Mouse (Mus musculus) cerebellum, adult 18-20 months (tissue): ENCODE measurements at regions not wholly inside any gene's neighbourhood (a gene's known extent, or its start where the extent isn't known, plus 50 kb on each side); places are given as distances from the start of the nearest gene placed in this dataset.
A peak's percentile ranks its signal among the peaks of the same experiment; 100 is the strongest.

Experiments used
- DNase-seq, 2 experiments: peaks; one replicate each; pipeline ENCODE4 v3.0.0; 2021

GRCm38 (mm10) chr4:131014301-131015081 is 70.3 kb downstream of the Matn1 start:
- DNase-seq, result no peak

DNA sequence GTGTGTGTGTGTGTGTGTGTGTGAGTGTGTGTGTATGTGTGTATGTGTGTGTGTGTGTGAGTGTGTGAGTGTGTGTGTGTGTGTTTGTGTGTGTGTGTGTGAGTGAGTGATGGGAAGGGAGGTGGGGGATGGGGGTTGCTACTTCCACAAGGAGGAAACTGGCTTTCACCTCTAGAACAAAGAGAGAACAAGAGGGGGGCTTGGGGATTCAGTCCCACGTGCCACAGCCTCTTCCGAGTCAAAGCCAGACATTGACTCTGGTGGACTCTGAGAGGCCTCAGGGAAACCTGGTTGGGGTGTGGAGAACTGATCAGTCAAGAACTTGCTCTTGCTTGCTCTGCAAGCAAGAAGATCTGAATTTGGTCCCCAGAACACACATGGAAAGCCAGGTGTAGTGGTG is 71.0 kb downstream of the Matn1 start:
- DNase-seq, result no peak

DNA sequence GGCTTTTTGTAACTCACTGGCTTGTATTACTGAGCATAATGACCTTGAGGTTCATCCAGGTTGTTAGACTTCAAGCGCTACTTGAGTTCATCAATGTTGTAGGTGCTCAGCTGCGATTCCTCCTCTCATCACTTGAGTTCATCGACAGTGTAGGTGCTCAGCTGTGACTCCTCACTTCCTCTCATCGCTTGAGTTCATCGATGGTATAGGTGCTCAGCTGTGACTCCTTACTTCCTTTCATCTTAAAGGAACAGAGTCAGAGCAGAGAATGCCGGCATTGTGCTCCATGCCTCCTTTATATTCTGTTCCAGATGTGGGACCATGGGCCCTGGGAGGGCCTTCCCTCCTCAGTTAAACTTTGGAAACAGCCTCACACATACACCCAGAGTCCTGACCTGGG is 79.4 kb downstream of the Matn1 start:
- DNase-seq, result no peak

GRCm38 (mm10) chr4:131036292-131036691 is 92.1 kb downstream of the Matn1 start:
- DNase-seq, result no peak

DNA sequence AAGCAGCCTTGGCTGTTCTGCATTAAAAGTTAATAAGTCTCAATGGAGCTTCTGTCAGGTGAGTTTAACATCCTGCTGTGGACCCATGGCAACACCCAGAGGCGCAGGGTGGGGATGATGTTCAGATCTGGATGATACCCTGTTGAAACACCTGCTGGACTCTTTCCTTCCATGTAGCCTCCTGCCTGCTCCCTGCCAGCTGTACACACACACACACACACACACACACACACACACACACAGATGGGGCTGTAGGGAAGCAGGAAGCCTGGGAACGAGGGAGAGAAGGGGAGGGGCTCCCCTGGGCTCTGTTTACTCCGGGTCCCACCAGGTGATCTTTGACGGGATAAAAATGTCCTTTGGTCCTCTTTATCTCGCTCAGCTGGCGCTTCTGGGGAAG is 93.0 kb downstream of the Matn1 start:
- no peak for DNase-seq

DNA sequence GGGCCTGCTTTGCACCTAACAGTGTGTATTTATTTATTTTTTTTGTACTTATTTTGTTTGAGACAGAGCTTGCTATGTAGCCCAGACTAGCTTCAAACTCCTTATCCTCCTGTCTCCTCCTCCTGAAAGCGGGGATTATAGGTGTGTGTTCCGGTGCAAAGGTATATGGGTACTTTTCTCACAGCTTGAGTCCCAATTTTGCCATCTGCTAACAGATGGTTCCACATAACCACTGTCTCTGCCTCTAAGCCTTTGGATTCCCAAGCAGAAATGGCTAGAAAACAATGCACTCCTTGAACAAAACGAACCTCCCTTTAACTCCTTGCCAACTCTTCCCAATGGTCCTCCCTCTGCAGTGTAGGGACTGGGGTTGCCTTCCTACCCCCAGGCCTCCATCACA is 95.5 kb downstream of the Matn1 start:
- DNase-seq, result peak; percentile 25 to 39

- no peak for DNase-seq
Observed at GRCm38 (mm10) chr4:131041210-131041609, 97.0 kb downstream of the Matn1 start.

GRCm38 (mm10) chr4:131046101-131046500 is 101.9 kb downstream of the Matn1 start:
- peak; percentile 26 to 39 for DNase-seq

DNA sequence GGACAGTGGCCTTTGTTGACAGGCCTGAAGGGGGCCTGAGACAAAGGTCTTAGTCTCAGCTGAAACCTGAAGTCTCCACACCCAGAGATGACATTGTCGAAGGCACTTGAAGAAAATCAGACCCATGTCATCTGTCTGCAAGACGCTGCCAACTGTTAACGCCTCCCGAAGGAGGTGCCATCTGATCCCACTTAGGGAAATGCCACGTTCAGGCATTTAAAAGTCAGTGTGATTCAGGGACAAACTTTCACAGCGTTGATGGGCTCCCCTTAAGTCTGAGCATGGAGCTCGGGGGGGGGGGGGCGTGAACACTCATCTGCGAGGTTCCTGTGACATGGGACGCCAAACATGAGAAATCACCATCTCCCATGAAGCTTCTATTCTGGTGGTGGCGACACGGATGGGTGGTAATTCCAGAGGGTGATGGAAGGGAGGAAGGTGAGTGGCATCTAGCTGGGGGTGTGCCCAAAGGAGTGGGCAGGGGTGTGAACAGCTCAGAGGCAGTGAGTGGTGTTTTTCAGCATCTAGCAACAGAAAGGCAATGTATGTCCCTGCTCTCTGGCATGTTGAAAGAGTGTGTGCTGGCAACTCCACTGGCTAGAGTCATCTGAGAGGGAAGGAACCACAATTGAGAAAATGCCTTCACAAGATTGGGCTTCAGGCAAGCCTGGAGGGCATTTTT is 102.9 kb downstream of the Matn1 start:
- no peak for DNase-seq

- no peak for DNase-seq
Observed at GRCm38 (mm10) chr4:131056293-131056692, 112.1 kb downstream of the Matn1 start.

- DNase-seq, result peak; percentile 32 to 40
Observed at GRCm38 (mm10) chr4:131059572-131059971, 115.4 kb downstream of the Matn1 start.

DNA sequence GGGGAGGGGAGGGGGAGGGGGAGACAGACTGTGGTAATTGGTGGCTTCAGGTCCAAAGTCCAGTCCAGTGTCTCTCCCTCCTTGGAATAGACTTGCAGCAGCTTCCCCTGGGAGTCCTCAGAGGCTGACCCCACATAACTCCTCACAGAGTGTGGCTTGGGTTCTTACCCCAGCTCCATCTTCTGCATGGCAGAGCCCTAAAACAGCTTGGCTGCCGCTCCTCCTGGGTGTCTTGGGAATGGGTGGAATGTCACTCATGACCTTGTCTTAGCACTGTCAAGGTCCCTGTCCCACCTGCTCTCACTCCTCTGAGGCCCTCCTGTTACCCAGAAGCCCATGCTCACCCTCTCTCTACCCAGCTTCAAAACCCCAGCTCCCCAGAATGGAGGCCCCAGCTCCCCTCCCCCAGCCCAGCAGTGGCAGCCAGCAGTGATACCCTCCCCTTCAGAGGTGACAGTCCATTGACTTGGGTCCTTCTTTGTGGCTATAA is 116.1 kb downstream of the Matn1 start:
- DNase-seq, result no peak

- DNase-seq, result no peak
Observed at GRCm38 (mm10) chr4:131060706-131061105, 116.5 kb downstream of the Matn1 start.

DNA sequence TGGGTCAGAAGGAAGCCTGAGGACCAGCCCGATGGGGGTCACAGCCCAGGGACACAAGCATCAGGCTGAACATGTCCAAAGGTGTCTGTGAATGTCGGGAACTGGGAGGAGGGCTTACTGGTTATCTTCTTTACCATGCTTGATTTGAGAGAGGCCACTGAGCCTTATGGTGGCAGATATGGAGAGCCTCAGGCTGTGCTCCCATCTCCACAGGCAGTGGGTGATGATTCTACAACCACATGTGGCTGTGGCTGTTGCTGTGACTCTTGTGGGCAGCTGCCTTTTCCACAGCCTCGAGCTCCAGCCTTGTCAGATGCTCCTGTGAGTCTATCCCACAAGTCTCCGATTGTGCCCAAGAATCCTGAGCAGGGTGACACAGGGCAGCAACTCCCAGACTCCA is 118.4 kb downstream of the Matn1 start:
- DNase-seq, result no peak

- no peak for DNase-seq
Observed at GRCm38 (mm10) chr4:131066186-131066939, 122.2 kb downstream of the Matn1 start.

GRCm38 (mm10) chr4:131070566-131070965 is 126.4 kb downstream of the Matn1 start:
- no peak for DNase-seq

DNA sequence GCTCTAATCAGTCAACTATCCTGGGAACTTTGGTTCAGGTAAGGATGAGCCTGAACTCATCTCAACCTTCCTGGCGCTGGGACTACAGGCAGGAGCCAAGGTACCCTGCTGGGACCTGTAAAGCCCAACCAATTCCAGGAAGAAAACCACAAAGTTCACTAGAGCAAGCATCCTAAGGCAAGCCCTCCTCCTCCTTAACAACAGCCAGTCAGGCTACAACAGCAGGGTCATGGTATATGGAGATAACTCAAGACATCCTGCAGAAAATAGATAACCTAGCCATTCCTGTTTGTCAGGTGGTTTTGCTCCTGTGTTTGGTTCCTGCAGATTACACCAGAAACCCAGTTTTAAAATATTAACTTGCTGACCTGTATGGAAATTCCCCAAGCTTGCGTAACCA is 128.4 kb downstream of the Matn1 start:
- DNase-seq, result no peak

DNA sequence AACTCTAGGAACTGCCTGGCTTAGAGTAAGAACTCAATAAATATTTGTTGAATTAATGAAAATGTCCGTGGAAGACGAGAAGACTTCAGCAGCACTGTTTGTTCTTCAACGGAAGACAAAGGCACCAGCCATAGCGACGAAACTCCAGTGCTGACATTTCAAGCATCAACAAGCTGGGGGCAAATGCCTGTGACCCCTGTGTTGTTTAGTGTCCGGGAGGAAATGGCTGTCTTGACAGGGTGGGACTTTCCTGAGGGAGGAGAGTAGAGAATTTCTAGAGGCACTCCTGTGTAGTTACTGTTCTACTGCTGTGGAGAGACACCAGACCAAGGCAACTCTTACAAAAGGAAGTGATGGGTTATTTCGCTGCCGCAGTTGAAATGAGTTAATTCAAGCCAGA is 129.2 kb downstream of the Matn1 start:
- no peak for DNase-seq

GRCm38 (mm10) chr4:131075326-131075932 is 131.2 kb downstream of the Matn1 start:
- DNase-seq, result peak in 1 of 2 experiments; percentile 19

DNA sequence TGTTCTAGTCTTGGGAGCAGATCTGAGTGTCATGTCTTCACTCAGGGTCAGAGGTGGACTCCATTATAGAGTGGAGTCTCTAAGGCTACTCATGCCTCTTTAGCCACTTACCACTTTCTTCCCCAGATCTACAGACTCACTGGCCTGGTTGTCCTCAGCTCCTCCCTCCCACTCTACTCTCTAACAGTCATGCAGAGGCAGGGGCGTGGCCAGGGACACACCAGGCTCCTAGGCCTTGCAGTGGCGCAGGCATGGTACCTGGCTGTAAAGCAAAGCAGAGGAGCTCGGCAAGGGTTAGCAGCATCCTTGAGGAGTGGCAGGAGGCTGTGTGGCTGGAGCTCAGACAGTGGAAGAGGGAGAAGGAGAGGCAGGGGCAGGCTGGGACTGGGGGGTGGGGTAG is 132.4 kb downstream of the Matn1 start:
- no peak for DNase-seq

GRCm38 (mm10) chr4:131080113-131080512 is 135.9 kb downstream of the Matn1 start:
- DNase-seq, result no peak

DNA sequence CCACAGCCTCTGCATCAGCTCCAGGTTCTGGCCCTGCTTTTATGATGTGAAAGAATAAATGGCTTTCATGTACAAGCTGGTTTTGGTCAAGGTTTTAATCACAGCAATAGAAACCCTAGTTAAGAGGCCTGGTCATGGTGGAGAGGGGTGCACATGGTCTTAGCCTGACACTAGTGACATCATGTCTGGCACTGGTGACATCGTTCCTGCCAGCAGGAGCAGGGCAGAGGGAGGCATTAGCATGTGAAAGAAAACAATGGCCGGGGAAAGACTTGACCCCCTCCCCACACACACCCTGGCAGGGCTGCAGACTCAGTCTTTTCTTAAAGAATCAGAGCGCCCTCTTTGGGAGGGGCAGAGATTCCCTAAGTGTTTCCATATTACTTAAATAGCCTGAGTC is 139.2 kb downstream of the Matn1 start:
- DNase-seq, result no peak

- no peak for DNase-seq
Observed at GRCm38 (mm10) chr4:131097421-131097820, 153.2 kb downstream of the Matn1 start.
